Mouse (Mus musculus): Measurements from ENCODE around the gene Adamts7. TPM values are rescaled to one million over a fixed set of nuclear protein-coding genes. Genes with fewer than 3 reads are reported as not detected.

The Adamts7 gene
- total RNA-seq, 2 experiments from 2014 or later, result 7.3 to 10.8 TPM

- intact Hi-C loops (cut with DNase I), result no loop called here
- DNase-seq, result no peak
These were observed 70.2 kb downstream of the Adamts7 start for GRCm38 (mm10) chr9:90232781-90233690.

- intact Hi-C loops (cut with DNase I), result no loop called here
- no peak for DNase-seq
These were observed 71.1 kb downstream of the Adamts7 start for GRCm38 (mm10) chr9:90233906-90234419.

- intact Hi-C loops (cut with DNase I), result no loop called here
- DNase-seq, result no peak
These were observed 71.9 kb downstream of the Adamts7 start for GRCm38 (mm10) chr9:90234786-90235185.

- no peak for DNase-seq
- intact Hi-C loops (cut with DNase I), result no loop called here
These were observed 72.5 kb downstream of the Adamts7 start for GRCm38 (mm10) chr9:90235258-90235882.

- intact Hi-C loops (cut with DNase I), result no loop called here
- no peak for DNase-seq
These were observed 73.9 kb downstream of the Adamts7 start for GRCm38 (mm10) chr9:90236817-90237216.

- intact Hi-C loops (cut with DNase I), result no loop called here
These were observed 74.6 kb downstream of the Adamts7 start for GRCm38 (mm10) chr9:90237232-90238062.

GRCm38 (mm10) chr9:90240560-90240959, 77.7 kb downstream of the Adamts7 start:
- DNase-seq, result no peak
- intact Hi-C loops (cut with DNase I), result no loop called here

More at GRCm38 (mm10) chr9:90237232-90238062, 74.6 kb downstream of the Adamts7 start:
- no peak for DNase-seq

GRCm38 (mm10) chr9:90241041-90241440, 78.2 kb downstream of the Adamts7 start:
- intact Hi-C loops (cut with DNase I), result no loop called here

GRCm38 (mm10) chr9:90241618-90242017, 78.7 kb downstream of the Adamts7 start:
- intact Hi-C loops (cut with DNase I), result no loop called here
- no peak for DNase-seq

More at GRCm38 (mm10) chr9:90241041-90241440, 78.2 kb downstream of the Adamts7 start:
- DNase-seq, result no peak

- intact Hi-C loops (cut with DNase I), result no loop called here
- no peak for DNase-seq
These were observed 79.4 kb downstream of the Adamts7 start for GRCm38 (mm10) chr9:90242291-90242690.

GRCm38 (mm10) chr9:90242855-90243254, 80.0 kb downstream of the Adamts7 start:
- intact Hi-C loops (cut with DNase I), result no loop called here
- no peak for DNase-seq

GRCm38 (mm10) chr9:90244301-90245151, 81.7 kb downstream of the Adamts7 start:
- no peak for DNase-seq
- intact Hi-C loops (cut with DNase I), result no loop called here

- intact Hi-C loops (cut with DNase I), result no loop called here
- DNase-seq, result no peak
These were observed 82.3 kb downstream of the Adamts7 start for GRCm38 (mm10) chr9:90245206-90245605.

GRCm38 (mm10) chr9:90245781-90246180, 82.9 kb downstream of the Adamts7 start:
- intact Hi-C loops (cut with DNase I), result no loop called here

GRCm38 (mm10) chr9:90247316-90247715, 84.4 kb downstream of the Adamts7 start:
- intact Hi-C loops (cut with DNase I), result no loop called here
- no peak for DNase-seq

More at GRCm38 (mm10) chr9:90245781-90246180, 82.9 kb downstream of the Adamts7 start:
- DNase-seq, result no peak

- DNase-seq, result no peak
These were observed 85.5 kb downstream of the Adamts7 start for GRCm38 (mm10) chr9:90248326-90248725.

GRCm38 (mm10) chr9:90249036-90249435, 86.2 kb downstream of the Adamts7 start:
- intact Hi-C loops (cut with DNase I), result no loop called here
- DNase-seq, result no peak

More at GRCm38 (mm10) chr9:90248326-90248725, 85.5 kb downstream of the Adamts7 start:
- intact Hi-C loops (cut with DNase I), result no loop called here

GRCm38 (mm10) chr9:90250141-90250775, 87.4 kb downstream of the Adamts7 start:
- no peak for DNase-seq
- intact Hi-C loops (cut with DNase I), result no loop called here

All from left cerebral cortex, postnatal 4 days (tissue).